In the genomic region with DNA sequence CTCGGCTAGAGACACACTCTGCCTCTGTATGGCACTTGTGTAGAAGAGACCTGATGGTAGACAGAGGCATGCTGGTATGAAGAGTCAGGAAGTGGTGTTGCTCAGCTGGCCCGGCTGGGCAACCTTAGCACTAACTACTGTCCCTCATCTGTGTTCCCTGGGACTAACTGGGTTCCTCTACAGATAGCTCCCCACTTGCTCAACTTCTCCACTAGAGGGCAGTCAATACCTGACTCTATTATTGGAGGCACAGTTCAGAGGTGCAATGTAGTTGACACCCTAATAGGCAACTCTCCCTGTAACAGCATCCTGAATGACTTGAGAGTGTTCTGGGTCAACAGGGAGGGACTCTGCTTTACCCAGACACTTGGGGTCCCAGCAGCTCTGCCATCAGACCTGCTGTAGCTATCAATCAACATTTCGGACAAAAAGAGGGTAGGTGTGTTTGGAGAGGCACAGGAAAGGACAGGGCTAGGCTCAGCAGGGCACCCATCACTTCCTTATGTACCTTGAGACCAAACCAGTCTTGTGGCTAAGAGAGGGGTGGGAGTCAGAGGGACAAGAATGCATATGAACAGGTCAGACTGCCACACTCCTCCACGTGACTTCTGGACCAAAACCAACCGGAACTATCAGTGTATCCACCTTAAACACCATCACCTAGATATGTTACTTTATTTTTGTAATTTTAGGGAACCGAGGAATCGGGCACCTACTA, we compare ENCODE assay signal across 9 mouse cellular contexts. TPM values are rescaled to one million over a fixed set of nuclear protein-coding genes. Genes with fewer than 3 reads are reported as not detected.
DNase-seq lines count a peak whose midpoint lies in the region; ATAC-seq and TF ChIP-seq lines count a peak whose summit lies in the region.
"Had no signal": no experiment of that assay in that cellular context is flagged by ENCODE, and none has a peak within 500 bp of the region (broad histone marks: within the 10 kb centered on the region; RNA-seq: fewer than 3 reads in every experiment).

No protein-coding gene starts in this region.

- no peak overlapping the region for H3K4me2 ChIP-seq in forebrain, embryonic 16.5 days (ENCODE audit: low read length)
- H3K4me2 ChIP-seq in limb, embryonic 14.5 days (replicated peaks; ENCODE audit: low read depth, low read length, severe bottlenecking) = no peak overlapping the region
- H3K4me2 ChIP-seq in midbrain, embryonic 15.5 days = no peak overlapping the region

- no peaks in the 10 kb centered on the region for H3K27me3 ChIP-seq in forebrain, embryonic 16.5 days (replicated peaks; ENCODE audit: control insufficient read depth, insufficient read depth, low read length)
- H3K27me3 ChIP-seq in limb, embryonic 14.5 days (ENCODE audit: control insufficient read depth, insufficient read depth, low read length) = no peaks in the 10 kb centered on the region
- H3K27me3 ChIP-seq in midbrain, embryonic 15.5 days (replicated peaks) = no peaks in the 10 kb centered on the region

- H3K9me3 ChIP-seq in forebrain, embryonic 16.5 days (ENCODE audit: control insufficient read depth, low read length) = no peaks in the 10 kb centered on the region
- no peaks in the 10 kb centered on the region for H3K9me3 ChIP-seq in limb, embryonic 14.5 days (ENCODE audit: control insufficient read depth, low read length)
- H3K9me3 ChIP-seq in midbrain, embryonic 15.5 days = no peaks in the 10 kb centered on the region

- no peak overlapping the region for H3K27ac ChIP-seq in forebrain, embryonic 16.5 days (ENCODE audit: low read length)
- no peak overlapping the region for H3K27ac ChIP-seq in limb, embryonic 14.5 days (replicated peaks; ENCODE audit: low read depth, low read length)
- H3K27ac ChIP-seq in midbrain, embryonic 15.5 days = no peak overlapping the region

- no peak overlapping the region for H3K4me3 ChIP-seq in forebrain, embryonic 16.5 days (replicated peaks; ENCODE audit: low read length)
- no peak overlapping the region for H3K4me3 ChIP-seq in limb, embryonic 14.5 days (replicated peaks; ENCODE audit: low read length)
- no peak overlapping the region for H3K4me3 ChIP-seq in midbrain, embryonic 15.5 days
- H3K4me3 ChIP-seq: erythroblast, embryonic 14.5 days had no signal

- H3K4me1 ChIP-seq in forebrain, embryonic 16.5 days (replicated peaks; ENCODE audit: control insufficient read depth, insufficient read depth, low read length) = no peaks in the 10 kb centered on the region
- no peaks in the 10 kb centered on the region for H3K4me1 ChIP-seq in limb, embryonic 14.5 days (ENCODE audit: control insufficient read depth, insufficient read depth, low read length)
- H3K4me1 ChIP-seq in midbrain, embryonic 15.5 days = no peaks in the 10 kb centered on the region

- DNase-seq in spleen, postnatal 36 days (ENCODE audit: low spot score in 2 of 2) = peak; percentile 58 to 62
- no peak for DNase-seq in spleen, postnatal 14 days (ENCODE audit: low spot score in 2 of 2)
- peak; percentile 66 for DNase-seq in cerebellum, adult 11-12 months
- peak; percentile 40 for DNase-seq in kidney, adult 11 months
- peak; percentile 84 for DNase-seq in limb, embryonic 14.5 days (ENCODE audit: low spot score)
- peak; percentile 55 for DNase-seq in thymus, postnatal 25 days

- no peak overlapping the region for H3K9ac ChIP-seq in forebrain, embryonic 16.5 days (replicated peaks; ENCODE audit: low read depth, low read length)
- no peak overlapping the region for H3K9ac ChIP-seq in limb, embryonic 14.5 days (ENCODE audit: low read depth, low read length, severe bottlenecking)
- H3K9ac ChIP-seq in midbrain, embryonic 15.5 days = no peak overlapping the region

- no peaks in the 10 kb centered on the region for H3K36me3 ChIP-seq in forebrain, embryonic 16.5 days (ENCODE audit: control insufficient read depth, insufficient read depth)
- no peaks in the 10 kb centered on the region for H3K36me3 ChIP-seq in limb, embryonic 14.5 days (ENCODE audit: control insufficient read depth, insufficient read depth, low read length)
- H3K36me3 ChIP-seq in midbrain, embryonic 15.5 days (replicated peaks) = no peaks in the 10 kb centered on the region

- WGBS in forebrain, embryonic 16.5 days = 80% methylated on average over 7 of the region's 7 CpGs
- 70% methylated on average over 7 of the region's 7 CpGs for WGBS in limb, embryonic 14.5 days
- 84% methylated on average over 7 of the region's 7 CpGs for WGBS in midbrain, embryonic 15.5 days

- peak; percentile 80 for ATAC-seq in forebrain, embryonic 16.5 days
- ATAC-seq in limb, embryonic 14.5 days (ENCODE audit: low FRiP score, low read depth) = peak; percentile 72; the same call in 1 of the 2 replicates
- peak; percentile 89 for ATAC-seq in midbrain, embryonic 15.5 days (replicated peaks)

- no peak for TF ChIP-seq POLR2A in limb, embryonic 14.5 days (IDR thresholded peaks at IDR 0.05; ENCODE audit: borderline replicate concordance, extremely low read depth, insufficient read depth, insufficient read length)

RNA-seq across cellular contexts. Expression of a gene that starts 58.4 kb away (rescaled TPM):
- 0.87 and 1.7 TPM in 2 replicates for polyA plus RNA-seq in forebrain, embryonic 16.5 days (2015; fragmentation: Nextera tagmentation; extraction: Ambion mirVana)
- 0.79 and 1.0 TPM in 2 replicates for polyA plus RNA-seq in limb, embryonic 14.5 days (2012; rRNA removed)
- polyA plus RNA-seq in limb, embryonic 14.5 days (2014; fragmentation: Nextera tagmentation; extraction: Ambion mirVana) = 0.19 and 0.40 TPM in 2 replicates
- polyA plus RNA-seq in midbrain, embryonic 15.5 days (2015; fragmentation: Nextera tagmentation; extraction: Ambion mirVana) = 6.1 and 6.7 TPM in 2 replicates
- polyA plus RNA-seq: erythroblast, embryonic 14.5 days had no signal

Comparison
In these comparisons a context has a peak if more than half of its experiments do, and no peak if none do; other contexts are left out.
1. DNase-seq: peak in spleen, postnatal 36 days (2 of 2), cerebellum, adult 11-12 months (single experiment), kidney, adult 11 months (single experiment), limb, embryonic 14.5 days (single experiment) and thymus, postnatal 25 days (single experiment); none in spleen, postnatal 14 days (0 of 2).
2. Peak in every context shown above with its lines, with median percentiles within 50 percentile points of each other: ATAC-seq.